Mouse (Mus musculus) neural tube, embryonic 11.5 days (tissue): Measurements from ENCODE around the gene Hpdl. TPM values are rescaled to one million over a fixed set of nuclear protein-coding genes. Genes with fewer than 3 reads are reported as not detected.

Experiments used
- ATAC-seq: fragments of 200-750 bp; cut with Nextera tagmentation; 2 replicates; pipeline ENCODE4 v1.8.0; 2017; ENCODE audit warnings: moderate number of reproducible peaks, mild to moderate bottlenecking, moderate TSS enrichment, moderate library complexity; ENCODE audit not compliant: insufficient read depth, low FRiP score, low TSS enrichment
- DNase-seq: peaks from one replicate; pipeline ENCODE4 v3.0.0-alpha.2; 2015; ENCODE audit warnings: low spot score
- H3K27ac ChIP-seq: fragments of 300-500 bp; sonication (generic); 2 replicates; pipeline ENCODE4 v1.5.1; 2014; ENCODE audit warnings: low read depth, mild to moderate bottlenecking, low read length
- H3K27me3 ChIP-seq: fragments of 300-500 bp; sonication (generic); 2 replicates; pipeline ENCODE4 v1.6.1; 2014; ENCODE audit warnings: mild to moderate bottlenecking, low read length, mixed read lengths; ENCODE audit not compliant: control insufficient read depth, insufficient read depth
- H3K36me3 ChIP-seq: fragments of 300-500 bp; sonication (generic); 2 replicates; pipeline ENCODE4 v1.6.1; 2014; ENCODE audit warnings: mild to moderate bottlenecking, low read length, moderate library complexity, mixed read lengths; ENCODE audit not compliant: control insufficient read depth, insufficient read depth
- H3K4me1 ChIP-seq: fragments of 300-500 bp; sonication (generic); 2 replicates; pipeline ENCODE4 v1.6.1; 2014; ENCODE audit warnings: low read length, mixed read lengths; ENCODE audit not compliant: control insufficient read depth, insufficient read depth
- H3K4me2 ChIP-seq: fragments of 300-500 bp; sonication (generic); 2 replicates; pipeline ENCODE4 v1.6.1; 2014; ENCODE audit warnings: low read depth, mild to moderate bottlenecking, moderate library complexity
- H3K4me3 ChIP-seq: fragments of 300-500 bp; sonication (generic); 2 replicates; pipeline ENCODE4 v1.5.1; 2014; ENCODE audit warnings: low read depth, low read length
- H3K9ac ChIP-seq: fragments of 300-500 bp; sonication (generic); 2 replicates; pipeline ENCODE4 v1.6.1; 2014; ENCODE audit warnings: mild to moderate bottlenecking, low read length
- H3K9me3 ChIP-seq: fragments of 300-500 bp; sonication (generic); 2 replicates; pipeline ENCODE4 v1.6.1; 2016; ENCODE audit warnings: low read length; ENCODE audit not compliant: control insufficient read depth
- WGBS: fragments of 180-500 bp; shearing (Covaris S2); extraction: QIAGEN DNeasy Blood & Tissue Kit; methylation state at CpG from one replicate; pipeline ENCODE4 v1.1.7; 2014; 5-methylcytosine and 5-hydroxymethylcytosine counted together
- polyA plus RNA-seq: library from polyadenylated mRNA; unstranded; fragments of >200 nt; fragmentation: Nextera tagmentation; extraction: Ambion mirVana; gene quantifications from 2 replicates; pipeline ENCODE4 v1.2.1, GENCODE M21; 2014

Hpdl gene
- polyA plus RNA-seq, 1 experiment from 2014 or later, result 1.3 TPM

DNA sequence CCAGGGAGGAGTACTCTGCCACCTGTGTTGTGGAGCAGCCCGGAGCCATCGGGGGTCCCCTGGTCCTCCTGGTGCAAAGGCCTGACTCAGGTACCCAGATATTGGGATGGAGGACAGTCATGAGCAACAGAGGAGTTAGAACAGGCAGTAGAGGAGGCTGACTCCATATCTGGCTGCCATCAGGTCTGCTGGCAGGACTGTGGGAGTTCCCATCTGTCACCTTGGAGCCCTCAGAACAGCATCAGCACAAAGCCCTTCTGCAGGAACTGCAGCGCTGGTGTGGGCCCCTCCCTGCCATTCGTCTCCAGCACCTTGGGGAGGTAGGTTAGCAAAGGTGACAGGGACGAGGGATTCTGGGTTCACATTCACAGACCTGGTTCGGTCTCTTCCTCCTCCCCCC, 4.0 kb downstream of the Hpdl start:
- 83% methylated on average over 6 of the region's 6 CpGs for WGBS
- ATAC-seq, result no peak
- Histone ChIP-seq H3K27me3 (peaks cover 10% of the 10 kb centered on the region; the same call in 1 of the 2 replicates), H3K9me3 (no peaks in the 10 kb centered on the region), H3K36me3 (no peaks in the 10 kb centered on the region; the same call in 1 of the 2 replicates), H3K27ac (no peak overlapping the region), H3K4me1 (peaks cover 9% of the 10 kb centered on the region), H3K4me3 (no peak overlapping the region), H3K4me2 (no peak overlapping the region), H3K9ac (no peak overlapping the region)
- no peak for DNase-seq

DNA sequence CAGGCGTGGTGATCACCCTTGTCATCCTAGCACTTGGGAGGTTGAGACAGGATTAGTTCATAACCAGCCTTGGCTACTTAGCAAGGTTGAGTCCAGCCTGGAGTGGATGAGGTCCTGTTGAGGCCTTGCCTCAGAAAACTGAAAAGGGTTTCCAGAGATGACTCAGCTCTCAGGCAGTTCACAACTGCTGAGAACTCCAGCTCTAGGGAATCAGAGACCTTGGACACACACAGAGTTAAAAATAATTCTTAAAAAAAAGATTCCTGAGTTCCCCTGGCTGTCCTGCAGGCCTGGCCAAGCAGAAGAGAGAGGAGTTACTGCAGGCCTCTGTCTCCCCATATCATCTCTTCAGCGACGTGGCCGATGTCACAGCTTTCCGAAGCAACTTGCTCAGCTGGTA, 6.2 kb downstream of the Hpdl start:
- Histone ChIP-seq H3K9me3 (no peaks in the 10 kb centered on the region), H3K27ac (no peak overlapping the region), H3K4me3 (no peak overlapping the region), H3K27me3 (peaks cover 4% of the 10 kb centered on the region; the same call in 1 of the 2 replicates), H3K36me3 (no peaks in the 10 kb centered on the region; the same call in 1 of the 2 replicates), H3K4me2 (no peak overlapping the region), H3K9ac (no peak overlapping the region), H3K4me1 (peaks cover 2% of the 10 kb centered on the region; the same call in 1 of the 2 replicates)
- DNase-seq (no peak), ATAC-seq (no peak)
- WGBS, result 84% methylated on average over 5 of the region's 5 CpGs

DNA sequence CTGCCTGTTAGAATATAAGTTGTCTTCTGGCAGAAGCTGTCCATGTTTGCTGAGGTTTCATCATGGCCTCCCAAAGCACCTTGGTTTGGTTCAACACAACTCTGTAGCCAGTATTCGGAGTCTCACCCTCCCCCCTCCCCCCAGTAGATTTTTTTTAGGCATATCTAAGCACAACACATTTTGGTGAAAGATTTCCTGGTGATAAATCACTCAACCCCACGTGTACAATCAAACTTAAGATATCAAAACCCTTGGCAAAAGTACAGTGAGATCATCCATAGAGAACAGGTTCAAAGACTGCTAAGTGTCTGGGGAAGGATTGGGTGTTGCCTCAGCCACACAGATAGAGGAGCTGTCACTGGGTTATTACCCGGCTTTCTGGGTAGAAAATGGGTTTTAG, 10.5 kb downstream of the Hpdl start:
- Histone ChIP-seq H3K27ac (no peak overlapping the region), H3K4me3 (no peak overlapping the region), H3K4me2 (no peak overlapping the region), H3K27me3 (no peaks in the 10 kb centered on the region), H3K9me3 (no peaks in the 10 kb centered on the region), H3K9ac (no peak overlapping the region), H3K36me3 (no peaks in the 10 kb centered on the region), H3K4me1 (peaks cover 5% of the 10 kb centered on the region; the same call in 1 of the 2 replicates)
- ATAC-seq (no peak), DNase-seq (no peak)
- WGBS, result 86% methylated on average over 3 of the region's 3 CpGs

DNA sequence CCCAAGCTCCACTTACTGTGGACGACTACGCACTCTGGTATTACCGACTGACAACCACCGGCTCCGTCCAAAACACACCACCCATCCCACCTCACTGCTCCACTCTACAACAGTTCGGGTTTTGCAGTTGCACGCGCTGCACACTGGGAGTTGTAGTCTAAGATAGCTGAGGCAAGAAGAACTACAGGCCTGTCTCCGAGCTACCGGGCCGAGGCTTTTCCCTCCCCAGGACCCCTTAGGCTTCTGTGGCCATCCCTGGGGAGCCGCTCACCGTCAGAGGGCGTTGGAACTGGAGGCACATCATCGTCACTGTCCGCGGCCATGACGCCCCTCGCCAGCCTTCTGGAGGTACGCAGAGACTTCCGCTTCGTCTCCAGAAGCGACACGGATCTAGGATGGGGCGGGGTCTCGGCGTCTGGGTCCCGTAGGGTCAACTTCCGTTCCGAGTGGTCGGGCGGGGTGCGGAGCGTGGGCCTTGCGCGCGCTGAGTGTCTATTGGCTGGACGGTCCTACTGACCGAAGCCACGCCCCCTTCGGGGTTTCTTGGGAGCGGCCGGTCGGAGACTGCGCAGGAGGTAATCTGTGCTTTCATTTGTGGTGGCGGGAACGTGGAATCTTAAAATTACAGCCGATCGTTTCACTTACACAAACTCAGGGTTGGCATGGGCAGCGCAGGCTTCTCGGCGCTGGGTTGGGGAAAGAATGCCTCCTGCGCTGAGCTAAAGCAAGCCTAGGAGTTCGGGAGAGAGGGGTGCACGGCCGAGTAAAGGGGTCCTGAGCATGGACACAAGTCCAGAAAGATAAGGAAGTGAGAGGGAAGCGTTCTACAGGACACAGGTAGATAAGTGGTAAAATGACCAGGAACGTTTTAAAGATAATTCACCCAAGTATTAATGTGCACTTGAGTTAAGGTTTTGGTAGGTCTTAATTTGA, 14.0 kb downstream of the Hpdl start, which contains the start of the genes Toe1 and Mutyh:
TSS of gene Toe1 (minus strand) at position 444 of the 933 bp plus-strand sequence.
TSS of gene Mutyh (plus strand) at position 527 of the 933 bp plus-strand sequence.
- under 1% methylated on average over 58 of the region's 58 CpGs for WGBS
- peak within 1 kb of the TSS; percentile 57 for H3K4me2 ChIP-seq
- no peaks in the 10 kb centered on the region for H3K27me3 ChIP-seq
- H3K36me3 ChIP-seq, result peaks cover 7% of the 10 kb centered on the region
- no peaks in the 10 kb centered on the region for H3K9me3 ChIP-seq
- peak; percentile 99 for DNase-seq
- peak within 1 kb of the TSS; percentile 70 for H3K9ac ChIP-seq
- peak; percentile 98 for ATAC-seq
- no peak within 1 kb of the TSS; the same call in 1 of the 2 replicates for H3K27ac ChIP-seq
- peak within 1 kb of the TSS; percentile 47 for H3K4me3 ChIP-seq
- peaks cover 4% of the 10 kb centered on the region; the same call in 1 of the 2 replicates for H3K4me1 ChIP-seq

DNA sequence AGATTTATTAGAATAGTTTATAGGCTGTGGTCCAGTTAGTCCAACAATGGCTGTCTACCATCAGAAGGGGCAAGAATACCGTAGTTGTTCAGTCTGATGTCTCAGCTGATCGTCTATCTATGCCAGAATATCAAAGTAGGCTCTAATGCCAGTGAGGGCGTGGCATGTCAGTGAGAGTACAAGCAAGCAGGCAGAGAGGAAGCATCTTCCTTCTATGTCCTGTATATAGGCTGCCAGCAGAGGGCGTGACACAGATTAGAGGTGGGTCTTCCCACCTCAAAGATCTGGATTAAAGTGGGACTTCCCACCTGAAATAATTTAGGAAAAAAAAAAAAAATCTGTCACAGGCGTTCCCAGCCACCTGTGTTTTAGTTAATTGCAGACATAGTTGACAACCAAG, 21.6 kb downstream of the Hpdl start:
- no peak overlapping the region for H3K27ac ChIP-seq
- DNase-seq (no peak), ATAC-seq (no peak)
- H3K4me2 ChIP-seq, result no peak overlapping the region
- H3K9me3 ChIP-seq, result no peaks in the 10 kb centered on the region
- H3K9ac ChIP-seq, result no peak overlapping the region
- H3K36me3 ChIP-seq, result peaks cover 7% of the 10 kb centered on the region
- no peaks in the 10 kb centered on the region for H3K27me3 ChIP-seq
- no peaks in the 10 kb centered on the region for H3K4me1 ChIP-seq
- WGBS, result 44% methylated on average over 5 of the region's 5 CpGs
- no peak overlapping the region for H3K4me3 ChIP-seq

DNA sequence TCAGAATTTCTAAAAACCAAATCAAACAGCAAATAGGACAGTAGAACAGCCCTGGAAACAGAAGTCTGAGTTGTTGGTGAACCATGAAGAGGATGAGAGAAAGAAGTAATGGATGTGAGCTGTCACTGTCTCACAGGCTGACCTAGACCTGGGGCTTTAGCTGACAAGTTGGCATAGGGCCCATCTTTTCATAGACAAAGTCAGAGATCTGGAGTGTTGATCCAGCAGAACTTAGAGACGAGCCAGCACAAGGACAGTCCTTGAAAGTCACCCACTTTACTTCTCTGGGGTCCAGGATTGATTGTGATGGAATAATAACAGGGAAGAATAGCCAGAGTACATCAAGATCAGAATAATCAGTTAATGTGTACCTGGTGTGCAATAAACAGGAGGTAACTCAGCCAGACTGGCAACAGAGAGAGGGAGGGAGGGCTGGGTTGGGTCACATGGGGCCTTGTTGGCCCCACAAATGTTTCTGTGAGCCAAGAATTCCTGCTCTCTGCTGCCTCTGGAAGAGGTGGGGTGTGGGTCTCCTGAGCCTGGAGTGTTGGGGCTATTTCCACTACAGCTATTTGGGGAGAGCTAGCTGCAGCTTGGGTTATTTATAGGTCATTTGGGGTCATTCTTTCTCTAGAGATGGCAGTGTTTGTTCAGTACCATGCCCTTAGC, 24.9 kb downstream of the Hpdl start:
- no peaks in the 10 kb centered on the region for H3K36me3 ChIP-seq
- 81% methylated on average over 1 of the region's 1 CpGs for WGBS
- ATAC-seq (no peak), DNase-seq (no peak)
- no peak overlapping the region for H3K4me2 ChIP-seq
- no peak overlapping the region for H3K9ac ChIP-seq
- no peaks in the 10 kb centered on the region for H3K9me3 ChIP-seq
- H3K27ac ChIP-seq, result no peak overlapping the region
- no peaks in the 10 kb centered on the region for H3K4me1 ChIP-seq
- H3K27me3 ChIP-seq, result no peaks in the 10 kb centered on the region
- H3K4me3 ChIP-seq, result no peak overlapping the region

DNA sequence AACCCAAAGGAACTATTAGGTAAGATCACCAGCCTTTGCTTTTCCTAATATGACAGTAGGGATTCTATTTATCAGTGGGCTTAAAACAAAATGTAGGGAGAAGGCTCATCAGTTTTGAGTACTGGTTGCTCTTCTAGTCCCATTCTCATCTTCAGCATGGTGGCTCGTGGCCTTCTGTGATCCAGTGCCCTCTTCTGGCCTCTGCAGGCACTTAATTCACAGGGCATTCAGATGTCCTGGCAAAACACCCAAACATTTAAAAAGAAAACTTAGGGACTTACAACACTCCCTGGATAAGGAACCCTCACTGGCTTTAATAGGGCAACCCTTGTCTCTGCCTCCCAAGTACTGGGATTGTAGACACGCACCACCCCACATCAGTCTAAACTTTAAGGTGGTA, 27.2 kb downstream of the Hpdl start:
- 83% methylated on average over 2 of the region's 2 CpGs for WGBS
- ATAC-seq (no peak), DNase-seq (no peak)
- H3K27me3 ChIP-seq, result no peaks in the 10 kb centered on the region
- no peak overlapping the region for H3K9ac ChIP-seq
- no peaks in the 10 kb centered on the region for H3K36me3 ChIP-seq
- H3K4me1 ChIP-seq, result no peaks in the 10 kb centered on the region
- H3K27ac ChIP-seq, result no peak overlapping the region
- no peak overlapping the region for H3K4me3 ChIP-seq
- no peak overlapping the region for H3K4me2 ChIP-seq
- H3K9me3 ChIP-seq, result no peaks in the 10 kb centered on the region

DNA sequence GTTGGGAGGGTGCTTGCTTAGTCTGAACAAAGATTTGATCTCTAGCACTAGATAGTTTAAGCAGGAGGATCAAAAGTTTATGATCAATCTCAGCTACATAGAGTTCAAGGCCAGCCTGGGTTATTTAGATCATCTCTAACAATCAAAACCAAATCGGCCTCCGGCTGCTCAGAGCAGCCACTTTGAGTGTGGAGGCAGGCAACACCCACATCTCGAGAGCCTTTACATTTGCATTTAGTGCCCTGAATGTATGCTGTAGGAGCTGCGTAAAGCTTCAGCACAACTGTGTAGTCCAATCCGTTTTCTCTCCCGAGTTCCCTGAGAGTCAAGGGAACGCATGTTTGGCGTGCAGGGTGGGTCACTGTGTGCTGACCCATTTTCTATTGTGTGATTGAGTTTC, 29.1 kb downstream of the Hpdl start:
- Histone ChIP-seq H3K27me3 (no peaks in the 10 kb centered on the region), H3K9ac (no peak overlapping the region), H3K36me3 (no peaks in the 10 kb centered on the region), H3K4me1 (no peaks in the 10 kb centered on the region), H3K4me3 (no peak overlapping the region), H3K9me3 (no peaks in the 10 kb centered on the region), H3K27ac (no peak overlapping the region), H3K4me2 (no peak overlapping the region)
- ATAC-seq, result no peak
- no peak for DNase-seq
- WGBS, result 87% methylated on average over 8 of the region's 8 CpGs
